Mouse (Mus musculus): ENCODE measurements at regions not wholly inside any gene's neighbourhood (a gene's known extent, or its start where the extent isn't known, plus 50 kb on each side); places are given as distances from the start of the nearest gene placed in this dataset.
A peak's percentile ranks its signal among the peaks of the same experiment; 100 is the strongest.

DNA sequence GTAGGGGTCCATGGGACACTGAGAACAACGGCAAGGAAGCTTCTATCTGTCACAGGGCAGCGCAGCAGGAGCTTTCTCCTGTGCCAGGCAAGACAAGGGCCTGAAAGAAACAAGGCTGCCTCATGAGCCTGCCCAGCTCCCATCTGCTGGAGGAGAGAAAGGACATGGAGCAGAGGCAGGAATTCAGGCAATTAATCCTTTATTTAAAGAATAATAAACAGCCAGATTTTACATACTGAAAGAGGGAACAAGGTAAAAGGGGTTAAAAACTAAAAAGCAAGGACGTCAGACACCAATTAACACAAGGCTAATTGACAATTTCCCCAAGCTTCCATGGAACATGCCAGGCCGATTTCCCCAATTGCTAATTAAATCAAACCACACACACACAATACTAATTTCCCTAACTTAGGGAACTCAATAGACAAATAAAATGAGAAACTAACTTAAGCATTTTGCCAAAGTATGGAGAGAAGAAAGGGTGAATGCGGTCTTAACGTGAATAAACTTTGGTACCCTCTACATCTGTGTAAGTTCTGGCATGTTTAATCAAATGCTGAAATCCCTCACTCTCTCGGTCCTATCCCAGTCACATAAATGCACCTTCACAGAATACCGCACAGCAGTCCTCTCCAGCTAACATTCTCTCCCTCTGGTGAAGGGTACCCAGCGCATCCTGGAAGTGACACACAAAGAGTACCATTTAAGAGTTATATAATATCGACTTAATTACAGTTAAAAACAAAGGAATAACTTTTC, 252.7 kb downstream of the Bcl11a start:
- peaks cover 30% of the 10 kb centered on the region for H3K4me1 ChIP-seq
- no peak for DNase-seq (ENCODE audit: extremely low spot score, low spot score)
- peak overlapping the region; percentile 72; the same call in 1 of the 2 replicates for H3K27ac ChIP-seq
- no peaks in the 10 kb centered on the region for H3K36me3 ChIP-seq (replicated peaks)
- 52% methylated on average over 10 of the region's 10 CpGs for WGBS
- no peaks in the 10 kb centered on the region for H3K9me3 ChIP-seq
- H3K27me3 ChIP-seq (ENCODE audit: poor library complexity, severe bottlenecking), result peaks cover 8% of the 10 kb centered on the region
- no peak overlapping the region for H3K4me3 ChIP-seq

GRCm38 (mm10) chr11:24332241-24332640, 254.4 kb downstream of the Bcl11a start:
- Histone ChIP-seq H3K36me3 (replicated peaks) (no peaks in the 10 kb centered on the region), H3K4me1 (peaks cover 35% of the 10 kb centered on the region), H3K9me3 (no peaks in the 10 kb centered on the region), H3K4me3 (no peak overlapping the region), H3K27me3 (ENCODE audit: poor library complexity, severe bottlenecking) (peaks cover 8% of the 10 kb centered on the region), H3K27ac (no peak overlapping the region)
- WGBS, result 83% methylated on average over 3 of the region's 3 CpGs
- no peak for DNase-seq (ENCODE audit: extremely low spot score, low spot score)

DNA sequence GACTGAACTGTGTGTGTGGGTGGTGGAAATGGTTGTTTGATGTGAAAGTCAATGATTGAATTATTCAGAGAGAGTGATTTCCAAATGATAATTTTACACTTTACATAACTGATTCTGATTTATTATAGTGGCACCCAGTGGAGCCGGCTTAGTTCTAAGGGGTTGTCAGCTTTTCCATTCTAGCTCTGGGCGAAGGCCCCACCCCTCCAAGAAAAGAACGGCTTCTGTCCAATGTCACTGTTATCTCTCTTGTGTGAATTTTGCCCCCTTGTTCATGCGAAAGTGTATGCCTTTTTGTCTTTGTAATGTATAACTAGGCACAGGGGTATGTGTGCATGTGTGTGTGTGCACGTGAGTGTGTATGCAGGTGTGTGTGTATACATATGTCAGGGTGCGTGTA, 255.3 kb downstream of the Bcl11a start:
- Histone ChIP-seq H3K27ac (no peak overlapping the region), H3K27me3 (ENCODE audit: poor library complexity, severe bottlenecking) (peaks cover 5% of the 10 kb centered on the region), H3K4me3 (no peak overlapping the region), H3K4me1 (peaks cover 37% of the 10 kb centered on the region), H3K9me3 (no peaks in the 10 kb centered on the region), H3K36me3 (replicated peaks) (no peaks in the 10 kb centered on the region)
- WGBS, result 93% methylated on average over 6 of the region's 6 CpGs
- DNase-seq (ENCODE audit: extremely low spot score, low spot score), result no peak

DNA sequence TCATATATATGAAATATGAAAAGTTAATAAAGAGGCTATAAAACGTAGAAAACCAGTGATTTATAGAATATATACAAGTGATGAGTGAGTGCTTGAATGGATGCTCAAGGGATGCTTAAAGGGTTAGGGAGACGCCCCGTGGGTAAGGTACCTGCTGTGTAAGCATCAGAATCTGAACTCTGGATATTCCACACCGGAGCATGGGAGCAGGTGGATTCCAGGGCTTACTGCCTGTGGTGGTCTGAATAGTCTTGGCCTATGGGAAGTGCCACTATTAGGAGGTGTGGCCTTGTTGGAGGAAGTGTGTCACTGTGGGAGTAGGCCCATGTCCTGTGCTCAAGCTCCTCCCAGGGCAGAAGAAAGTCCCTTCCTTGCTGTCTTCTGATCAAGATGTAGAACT, 257.4 kb downstream of the Bcl11a start:
- Histone ChIP-seq H3K36me3 (replicated peaks) (no peaks in the 10 kb centered on the region), H3K27me3 (ENCODE audit: poor library complexity, severe bottlenecking) (no peaks in the 10 kb centered on the region), H3K27ac (no peak overlapping the region), H3K4me1 (peaks cover 22% of the 10 kb centered on the region), H3K9me3 (no peaks in the 10 kb centered on the region), H3K4me3 (no peak overlapping the region)
- DNase-seq (ENCODE audit: extremely low spot score, low spot score), result no peak
- WGBS, result 91% methylated on average over 4 of the region's 4 CpGs

DNA sequence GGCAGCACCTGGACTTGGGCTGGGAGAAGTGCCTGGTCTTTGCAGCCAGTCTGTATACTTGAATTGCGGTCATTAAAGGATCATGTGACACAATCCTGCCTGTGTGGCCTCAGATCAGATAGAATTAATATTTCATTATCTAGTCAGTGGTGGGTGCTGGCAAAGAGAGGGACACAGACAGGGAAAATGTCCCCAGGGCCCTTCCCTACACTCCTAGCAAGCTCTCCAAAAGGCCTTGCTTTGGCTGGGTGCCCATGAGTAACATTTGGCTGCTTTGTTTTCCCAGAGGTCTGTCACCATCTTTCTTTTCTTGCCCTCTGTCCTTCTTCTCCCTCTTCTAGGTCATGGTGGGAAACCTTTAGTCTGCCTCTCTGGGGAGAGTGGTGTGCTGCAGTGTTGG, 260.3 kb downstream of the Bcl11a start:
- Histone ChIP-seq H3K36me3 (replicated peaks) (no peaks in the 10 kb centered on the region), H3K4me1 (peaks cover 22% of the 10 kb centered on the region), H3K27me3 (ENCODE audit: poor library complexity, severe bottlenecking) (peaks cover 7% of the 10 kb centered on the region), H3K9me3 (no peaks in the 10 kb centered on the region), H3K27ac (no peak overlapping the region), H3K4me3 (no peak overlapping the region)
- no peak for DNase-seq (ENCODE audit: extremely low spot score, low spot score)
- 97% methylated on average over 1 of the region's 1 CpGs for WGBS

- peaks cover 8% of the 10 kb centered on the region for H3K27me3 ChIP-seq (ENCODE audit: poor library complexity, severe bottlenecking)
- DNase-seq (ENCODE audit: extremely low spot score, low spot score), result no peak
- H3K4me1 ChIP-seq, result peaks cover 22% of the 10 kb centered on the region
- WGBS, result 42% methylated on average over 2 of the region's 2 CpGs
- H3K9me3 ChIP-seq, result no peaks in the 10 kb centered on the region
- H3K4me3 ChIP-seq, result no peak overlapping the region
- H3K36me3 ChIP-seq (replicated peaks), result no peaks in the 10 kb centered on the region
- H3K27ac ChIP-seq, result no peak overlapping the region
Observed at GRCm38 (mm10) chr11:24339061-24339460, 261.2 kb downstream of the Bcl11a start.

DNA sequence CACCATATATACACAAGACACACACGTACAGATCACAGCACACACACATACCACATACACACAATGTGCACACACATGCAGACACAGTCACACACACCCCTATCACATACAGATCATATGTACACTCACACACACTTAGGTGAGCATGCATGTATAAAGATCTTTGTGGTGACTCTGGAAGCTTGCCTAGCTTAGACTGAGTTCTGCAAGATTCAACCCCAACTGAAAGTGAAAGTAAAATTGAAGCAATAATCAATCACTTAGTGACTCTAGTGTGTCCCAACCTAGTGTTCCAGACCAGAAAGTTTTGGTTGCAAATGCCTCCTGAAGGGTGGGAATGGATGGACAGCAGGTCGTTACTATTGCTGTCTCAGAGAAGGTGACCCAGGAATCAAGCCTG, 262.8 kb downstream of the Bcl11a start:
- no peak for DNase-seq (ENCODE audit: extremely low spot score, low spot score)
- Histone ChIP-seq H3K9me3 (no peaks in the 10 kb centered on the region), H3K4me3 (no peak overlapping the region), H3K4me1 (peaks cover 22% of the 10 kb centered on the region), H3K36me3 (replicated peaks) (no peaks in the 10 kb centered on the region), H3K27me3 (ENCODE audit: poor library complexity, severe bottlenecking) (peaks cover 11% of the 10 kb centered on the region), H3K27ac (no peak overlapping the region)
- WGBS, result 90% methylated on average over 2 of the region's 2 CpGs

DNA sequence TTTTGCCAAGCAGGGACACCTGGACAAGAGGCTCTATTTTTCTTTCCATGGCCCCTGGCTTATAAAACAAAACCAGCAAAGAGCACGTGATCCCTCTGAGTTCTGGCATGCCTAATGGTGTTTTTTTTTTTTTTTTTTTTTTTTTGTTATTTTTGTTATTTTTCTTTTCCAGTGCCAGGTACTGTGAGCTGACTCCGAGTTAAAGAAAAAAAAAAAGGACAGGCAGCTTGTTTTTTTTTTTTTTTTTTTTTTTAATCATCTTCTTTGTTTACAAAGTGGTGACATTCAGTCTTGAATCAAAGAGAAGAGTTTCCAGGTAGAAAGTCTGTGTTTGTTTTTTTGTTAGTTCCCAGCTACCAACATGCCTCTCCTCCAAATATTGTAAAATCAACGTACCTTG, 263.8 kb downstream of the Bcl11a start:
- Histone ChIP-seq H3K36me3 (replicated peaks) (no peaks in the 10 kb centered on the region), H3K27ac (no peak overlapping the region), H3K4me3 (no peak overlapping the region), H3K9me3 (no peaks in the 10 kb centered on the region), H3K27me3 (ENCODE audit: poor library complexity, severe bottlenecking) (peaks cover 14% of the 10 kb centered on the region), H3K4me1 (peaks cover 26% of the 10 kb centered on the region)
- WGBS, result 68% methylated on average over 3 of the region's 3 CpGs
- no peak for DNase-seq (ENCODE audit: extremely low spot score, low spot score)

DNA sequence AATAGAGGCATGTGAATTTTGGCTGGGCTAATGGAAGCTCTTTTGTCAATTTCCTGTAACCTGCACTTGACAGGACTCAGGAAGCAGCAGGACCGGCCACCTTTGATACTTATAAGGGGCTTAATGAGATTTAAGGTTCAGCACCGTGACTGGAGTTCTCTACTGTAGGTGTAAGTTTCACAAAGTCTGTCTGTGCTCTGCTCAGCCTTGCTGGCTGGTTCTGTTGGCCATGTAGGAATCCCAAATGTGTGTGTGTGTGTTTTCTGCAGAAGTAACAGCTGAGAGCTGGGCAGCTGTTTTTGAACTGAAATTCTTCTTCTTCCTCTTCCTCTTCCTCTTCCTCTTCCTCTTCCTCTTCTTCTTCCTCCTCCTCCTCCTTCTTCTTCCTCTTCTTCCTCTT, 264.3 kb downstream of the Bcl11a start:
- no peak overlapping the region for H3K4me3 ChIP-seq
- no peak overlapping the region for H3K27ac ChIP-seq
- H3K4me1 ChIP-seq, result peaks cover 26% of the 10 kb centered on the region
- 35% methylated on average over 2 of the region's 2 CpGs for WGBS
- no peaks in the 10 kb centered on the region for H3K9me3 ChIP-seq
- H3K27me3 ChIP-seq (ENCODE audit: poor library complexity, severe bottlenecking), result peaks cover 14% of the 10 kb centered on the region
- H3K36me3 ChIP-seq (replicated peaks), result no peaks in the 10 kb centered on the region
- DNase-seq (ENCODE audit: extremely low spot score, low spot score), result no peak

GRCm38 (mm10) chr11:24342732-24343131, 264.9 kb downstream of the Bcl11a start:
- Histone ChIP-seq H3K4me1 (peaks cover 29% of the 10 kb centered on the region), H3K9me3 (no peaks in the 10 kb centered on the region), H3K4me3 (no peak overlapping the region), H3K27ac (no peak overlapping the region), H3K27me3 (ENCODE audit: poor library complexity, severe bottlenecking) (peaks cover 14% of the 10 kb centered on the region), H3K36me3 (replicated peaks) (no peaks in the 10 kb centered on the region)
- no peak for DNase-seq (ENCODE audit: extremely low spot score, low spot score)
- 91% methylated on average over 2 of the region's 2 CpGs for WGBS

DNA sequence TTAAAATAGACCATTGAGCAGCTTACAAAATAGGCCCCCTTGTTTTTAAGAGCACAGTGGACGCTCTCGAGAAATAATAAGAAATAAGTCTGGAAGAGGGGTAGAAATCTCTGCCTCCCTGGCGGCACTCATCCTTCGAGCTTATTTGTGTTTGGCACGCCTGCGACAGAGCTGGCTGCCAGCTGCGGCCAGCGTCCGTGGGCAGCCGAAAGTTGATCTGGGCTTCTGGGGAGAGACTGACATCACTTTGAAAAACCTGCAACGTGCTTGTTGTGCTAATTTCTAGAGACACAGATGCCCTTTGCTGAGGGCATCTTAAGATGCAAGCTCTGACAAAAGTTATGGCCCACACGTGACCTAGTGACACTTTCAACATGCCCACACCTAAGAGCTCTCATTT, 269.4 kb downstream of the Bcl11a start:
- H3K9me3 ChIP-seq, result no peaks in the 10 kb centered on the region
- H3K36me3 ChIP-seq (replicated peaks), result no peaks in the 10 kb centered on the region
- peaks cover 52% of the 10 kb centered on the region for H3K4me1 ChIP-seq
- H3K4me3 ChIP-seq, result no peak overlapping the region
- peaks cover 30% of the 10 kb centered on the region for H3K27me3 ChIP-seq (ENCODE audit: poor library complexity, severe bottlenecking)
- WGBS, result 61% methylated on average over 12 of the region's 12 CpGs
- H3K27ac ChIP-seq, result 0 out of 2 replicates have a peak overlapping the region, but pooled peaks have one; percentile 18
- no peak for DNase-seq (ENCODE audit: extremely low spot score, low spot score)

GRCm38 (mm10) chr11:24348741-24349140, 270.9 kb downstream of the Bcl11a start:
- 67% methylated on average over 4 of the region's 4 CpGs for WGBS
- Histone ChIP-seq H3K4me1 (peaks cover 47% of the 10 kb centered on the region), H3K4me3 (no peak overlapping the region), H3K36me3 (replicated peaks) (no peaks in the 10 kb centered on the region), H3K27me3 (ENCODE audit: poor library complexity, severe bottlenecking) (peaks cover 21% of the 10 kb centered on the region), H3K9me3 (no peaks in the 10 kb centered on the region), H3K27ac (no peak overlapping the region)
- no peak for DNase-seq (ENCODE audit: extremely low spot score, low spot score)

GRCm38 (mm10) chr11:24349967-24350643, 272.2 kb downstream of the Bcl11a start:
- 11% methylated on average over 10 of the region's 10 CpGs for WGBS

More at GRCm38 (mm10) chr11:24349967-24350643, 272.2 kb downstream of the Bcl11a start:
- Histone ChIP-seq H3K27ac (peak overlapping the region; percentile 45; the same call in 1 of the 2 replicates), H3K4me1 (peaks cover 47% of the 10 kb centered on the region), H3K9me3 (no peaks in the 10 kb centered on the region), H3K36me3 (replicated peaks) (no peaks in the 10 kb centered on the region), H3K4me3 (peak overlapping the region; percentile 23), H3K27me3 (ENCODE audit: poor library complexity, severe bottlenecking) (peaks cover 21% of the 10 kb centered on the region)
- DNase-seq (ENCODE audit: extremely low spot score, low spot score), result no peak
